Mouse (Mus musculus): ENCODE measurements at regions not wholly inside any gene's neighbourhood (a gene's known extent, or its start where the extent isn't known, plus 50 kb on each side); places are given as distances from the start of the nearest gene placed in this dataset.

- Histone ChIP-seq H3K9me3 (no peaks in the 10 kb centered on the region), H3K27ac (no peak overlapping the region), H3K9ac (no peak overlapping the region), H3K36me3 (no peaks in the 10 kb centered on the region), H3K4me3 (no peak overlapping the region), H3K4me2 (replicated peaks) (no peak overlapping the region), H3K27me3 (replicated peaks) (no peaks in the 10 kb centered on the region), H3K4me1 (no peaks in the 10 kb centered on the region)
- ATAC-seq (ENCODE audit: low FRiP score, low read depth): no peak
- WGBS: 85% methylated on average over 15 of the region's 15 CpGs
Measured at GRCm38 (mm10) chr5:100238287-100239036, 78.9 kb upstream of the Tmem150c start.

- no peaks in the 10 kb centered on the region for H3K27me3 ChIP-seq (replicated peaks)
- no peak overlapping the region for H3K27ac ChIP-seq
- no peak overlapping the region for H3K9ac ChIP-seq
- H3K4me1 ChIP-seq: no peaks in the 10 kb centered on the region
- H3K4me2 ChIP-seq (replicated peaks): no peak overlapping the region
- ATAC-seq (ENCODE audit: low FRiP score, low read depth): no peak
- no peaks in the 10 kb centered on the region for H3K36me3 ChIP-seq
- no peaks in the 10 kb centered on the region for H3K9me3 ChIP-seq
- H3K4me3 ChIP-seq: no peak overlapping the region
- 96% methylated on average over 12 of the region's 12 CpGs for WGBS
Measured at GRCm38 (mm10) chr5:100237674-100238278, 78.2 kb upstream of the Tmem150c start.

- Histone ChIP-seq H3K36me3 (no peaks in the 10 kb centered on the region), H3K27ac (no peak overlapping the region), H3K4me1 (no peaks in the 10 kb centered on the region), H3K27me3 (replicated peaks) (no peaks in the 10 kb centered on the region), H3K9ac (no peak overlapping the region), H3K4me2 (replicated peaks) (no peak overlapping the region), H3K4me3 (no peak overlapping the region), H3K9me3 (no peaks in the 10 kb centered on the region)
- 93% methylated on average over 17 of the region's 17 CpGs for WGBS
- ATAC-seq (ENCODE audit: low FRiP score, low read depth): no peak
Measured at GRCm38 (mm10) chr5:100236277-100236676, 76.7 kb upstream of the Tmem150c start.

GRCm38 (mm10) chr5:100232076-100232475, 72.5 kb upstream of the Tmem150c start:
- no peak for ATAC-seq (ENCODE audit: low FRiP score, low read depth)
- 83% methylated on average over 7 of the region's 7 CpGs for WGBS
- no peaks in the 10 kb centered on the region for H3K9me3 ChIP-seq
- no peaks in the 10 kb centered on the region for H3K36me3 ChIP-seq
- no peaks in the 10 kb centered on the region for H3K4me1 ChIP-seq
- H3K4me3 ChIP-seq: no peak overlapping the region
- H3K27me3 ChIP-seq (replicated peaks): no peaks in the 10 kb centered on the region
- H3K9ac ChIP-seq: no peak overlapping the region
- H3K27ac ChIP-seq: no peak overlapping the region
- H3K4me2 ChIP-seq (replicated peaks): no peak overlapping the region

GRCm38 (mm10) chr5:100231574-100231973, 72.0 kb upstream of the Tmem150c start:
- WGBS: 74% methylated on average over 11 of the region's 11 CpGs
- Histone ChIP-seq H3K4me3 (no peak overlapping the region), H3K9ac (no peak overlapping the region), H3K4me1 (peaks cover 3% of the 10 kb centered on the region; the same call in 1 of the 2 replicates), H3K4me2 (replicated peaks) (no peak overlapping the region), H3K27me3 (replicated peaks) (no peaks in the 10 kb centered on the region), H3K27ac (no peak overlapping the region), H3K9me3 (no peaks in the 10 kb centered on the region), H3K36me3 (no peaks in the 10 kb centered on the region)
- ATAC-seq (ENCODE audit: low FRiP score, low read depth): no peak

- Histone ChIP-seq H3K36me3 (no peaks in the 10 kb centered on the region), H3K27ac (no peak overlapping the region), H3K4me1 (peaks cover 3% of the 10 kb centered on the region; the same call in 1 of the 2 replicates), H3K9ac (no peak overlapping the region), H3K4me3 (no peak overlapping the region), H3K27me3 (replicated peaks) (no peaks in the 10 kb centered on the region), H3K9me3 (no peaks in the 10 kb centered on the region), H3K4me2 (replicated peaks) (no peak overlapping the region)
- ATAC-seq (ENCODE audit: low FRiP score, low read depth): no peak
- 84% methylated on average over 4 of the region's 4 CpGs for WGBS
Measured at GRCm38 (mm10) chr5:100230038-100230437, 70.4 kb upstream of the Tmem150c start.

GRCm38 (mm10) chr5:100227888-100228287, 68.3 kb upstream of the Tmem150c start:
- peaks cover 3% of the 10 kb centered on the region; the same call in 1 of the 2 replicates for H3K4me1 ChIP-seq
- no peak overlapping the region for H3K4me3 ChIP-seq
- H3K9ac ChIP-seq: no peak overlapping the region
- no peaks in the 10 kb centered on the region for H3K9me3 ChIP-seq
- no peaks in the 10 kb centered on the region for H3K27me3 ChIP-seq (replicated peaks)
- no peaks in the 10 kb centered on the region for H3K36me3 ChIP-seq
- H3K27ac ChIP-seq: no peak overlapping the region
- WGBS: 74% methylated on average over 5 of the region's 5 CpGs
- H3K4me2 ChIP-seq (replicated peaks): no peak overlapping the region
- no peak for ATAC-seq (ENCODE audit: low FRiP score, low read depth)

- Histone ChIP-seq H3K4me1 (peaks cover 3% of the 10 kb centered on the region; the same call in 1 of the 2 replicates), H3K36me3 (no peaks in the 10 kb centered on the region), H3K4me2 (replicated peaks) (no peak overlapping the region), H3K4me3 (no peak overlapping the region), H3K27ac (no peak overlapping the region), H3K9ac (no peak overlapping the region), H3K27me3 (replicated peaks) (no peaks in the 10 kb centered on the region), H3K9me3 (no peaks in the 10 kb centered on the region)
- WGBS: 77% methylated on average over 17 of the region's 17 CpGs
- ATAC-seq (ENCODE audit: low FRiP score, low read depth): no peak
Measured at GRCm38 (mm10) chr5:100226571-100227235, 67.1 kb upstream of the Tmem150c start.

GRCm38 (mm10) chr5:100225491-100225890, 65.9 kb upstream of the Tmem150c start:
- Histone ChIP-seq H3K36me3 (no peaks in the 10 kb centered on the region), H3K9me3 (no peaks in the 10 kb centered on the region), H3K4me3 (no peak overlapping the region), H3K4me1 (peaks cover 3% of the 10 kb centered on the region; the same call in 1 of the 2 replicates), H3K27ac (no peak overlapping the region), H3K4me2 (replicated peaks) (no peak overlapping the region), H3K9ac (no peak overlapping the region), H3K27me3 (replicated peaks) (no peaks in the 10 kb centered on the region)
- 72% methylated on average over 7 of the region's 7 CpGs for WGBS
- no peak for ATAC-seq (ENCODE audit: low FRiP score, low read depth)

- Histone ChIP-seq H3K36me3 (no peaks in the 10 kb centered on the region), H3K27ac (no peak overlapping the region), H3K4me2 (replicated peaks) (no peak overlapping the region), H3K4me3 (no peak overlapping the region), H3K9me3 (no peaks in the 10 kb centered on the region), H3K27me3 (replicated peaks) (no peaks in the 10 kb centered on the region), H3K4me1 (peaks cover 3% of the 10 kb centered on the region; the same call in 1 of the 2 replicates), H3K9ac (no peak overlapping the region)
- ATAC-seq (ENCODE audit: low FRiP score, low read depth): no peak
- 79% methylated on average over 10 of the region's 10 CpGs for WGBS
Measured at GRCm38 (mm10) chr5:100224773-100225363, 65.3 kb upstream of the Tmem150c start.

GRCm38 (mm10) chr5:100221005-100221583, 61.5 kb upstream of the Tmem150c start:
- Histone ChIP-seq H3K36me3 (no peaks in the 10 kb centered on the region), H3K9ac (no peak overlapping the region), H3K27me3 (replicated peaks) (no peaks in the 10 kb centered on the region), H3K9me3 (no peaks in the 10 kb centered on the region), H3K4me3 (no peak overlapping the region), H3K4me1 (peaks cover 3% of the 10 kb centered on the region; the same call in 1 of the 2 replicates), H3K4me2 (replicated peaks) (no peak overlapping the region), H3K27ac (no peak overlapping the region)
- no peak for ATAC-seq (ENCODE audit: low FRiP score, low read depth)
- 73% methylated on average over 10 of the region's 10 CpGs for WGBS

- no peaks in the 10 kb centered on the region for H3K36me3 ChIP-seq
- ATAC-seq (ENCODE audit: low FRiP score, low read depth): no peak
- H3K27ac ChIP-seq: no peak overlapping the region
- no peak overlapping the region for H3K4me2 ChIP-seq (replicated peaks)
- H3K4me1 ChIP-seq: peaks cover 3% of the 10 kb centered on the region; the same call in 1 of the 2 replicates
- no peak overlapping the region for H3K9ac ChIP-seq
- H3K27me3 ChIP-seq (replicated peaks): no peaks in the 10 kb centered on the region
- no peak overlapping the region for H3K4me3 ChIP-seq
- no peaks in the 10 kb centered on the region for H3K9me3 ChIP-seq
- 88% methylated on average over 11 of the region's 11 CpGs for WGBS
Measured at GRCm38 (mm10) chr5:100220320-100220719, 60.7 kb upstream of the Tmem150c start.

Measured in neural tube, embryonic 12.5 days (tissue).